Mouse (Mus musculus) ES-E14 (cell line): ENCODE data around the gene Sdhb.

Source experiments
- CHD2 ChIP-seq: IDR thresholded peaks from 2 replicates; pipeline ENCODE4 v1.6.1; 2014; ENCODE audit warnings: mild to moderate bottlenecking, low read depth, low read length, inconsistent platforms
- HCFC1 ChIP-seq: IDR thresholded peaks from 2 replicates; pipeline ENCODE4 v1.6.1; 2012; ENCODE audit warnings: low read length, inconsistent platforms, borderline replicate concordance; ENCODE audit not compliant: insufficient read depth
- MAFK ChIP-seq: IDR thresholded peaks from 2 replicates; pipeline ENCODE4 v1.6.1; 2014; ENCODE audit warnings: mild to moderate bottlenecking, low read depth, low read length, inconsistent platforms; ENCODE audit not compliant: insufficient read depth
- ZC3H11A ChIP-seq: IDR thresholded peaks from 2 replicates; pipeline ENCODE4 v1.6.1; 2012; ENCODE audit warnings: low read depth, mild to moderate bottlenecking, inconsistent platforms, low read length, borderline replicate concordance
- ZNF384 ChIP-seq: IDR thresholded peaks from 2 replicates; pipeline ENCODE4 v1.6.1; 2012; ENCODE audit warnings: low read depth, low read length, inconsistent platforms

DNA sequence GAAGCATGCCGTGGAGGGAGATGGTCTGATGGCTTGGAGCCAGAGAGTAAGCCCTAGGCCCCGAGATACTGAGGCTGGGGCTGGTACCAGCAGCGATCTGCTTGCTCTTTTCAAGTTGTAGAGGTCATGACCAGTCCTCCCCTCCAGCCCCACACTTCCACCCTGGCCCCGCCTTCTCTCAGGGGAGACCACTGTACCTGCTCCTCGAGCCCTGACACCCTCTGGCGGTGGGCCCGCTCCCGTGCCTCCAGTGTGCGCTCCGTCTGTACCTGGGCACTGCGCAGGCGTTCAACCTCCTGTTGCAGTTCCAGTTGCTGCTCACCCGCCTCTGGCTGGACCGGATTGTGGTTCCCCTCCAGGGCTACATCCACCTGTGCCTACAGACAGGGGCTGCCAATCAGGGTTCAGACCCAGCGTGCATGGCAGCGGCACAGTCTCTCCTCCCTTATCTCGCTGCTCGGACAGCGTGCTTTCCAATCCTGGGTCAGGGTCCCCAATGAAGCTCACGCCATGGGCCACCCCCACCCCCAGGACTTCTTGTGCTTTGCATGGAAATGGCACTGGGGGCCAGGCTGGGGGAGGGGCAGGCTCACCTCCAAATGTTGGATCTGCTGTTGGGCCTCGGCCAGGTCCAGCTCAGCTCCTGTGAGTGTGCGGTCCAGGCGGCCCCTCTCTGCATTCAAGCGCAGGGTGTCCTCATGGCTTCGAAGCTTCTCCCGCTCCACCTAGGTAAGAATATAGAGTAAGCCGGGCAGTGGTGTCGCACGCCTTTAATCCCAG is 56.8 kb downstream of the Sdhb start:
- TF ChIP-seq HCFC1 = no peak
- TF ChIP-seq CHD2 = no peak
- TF ChIP-seq ZNF384 = no peak
- no peak for TF ChIP-seq MAFK
- no peak for TF ChIP-seq ZC3H11A
